Mouse (Mus musculus): ENCODE results near the gene Kif9.

Gene Kif9

DNA sequence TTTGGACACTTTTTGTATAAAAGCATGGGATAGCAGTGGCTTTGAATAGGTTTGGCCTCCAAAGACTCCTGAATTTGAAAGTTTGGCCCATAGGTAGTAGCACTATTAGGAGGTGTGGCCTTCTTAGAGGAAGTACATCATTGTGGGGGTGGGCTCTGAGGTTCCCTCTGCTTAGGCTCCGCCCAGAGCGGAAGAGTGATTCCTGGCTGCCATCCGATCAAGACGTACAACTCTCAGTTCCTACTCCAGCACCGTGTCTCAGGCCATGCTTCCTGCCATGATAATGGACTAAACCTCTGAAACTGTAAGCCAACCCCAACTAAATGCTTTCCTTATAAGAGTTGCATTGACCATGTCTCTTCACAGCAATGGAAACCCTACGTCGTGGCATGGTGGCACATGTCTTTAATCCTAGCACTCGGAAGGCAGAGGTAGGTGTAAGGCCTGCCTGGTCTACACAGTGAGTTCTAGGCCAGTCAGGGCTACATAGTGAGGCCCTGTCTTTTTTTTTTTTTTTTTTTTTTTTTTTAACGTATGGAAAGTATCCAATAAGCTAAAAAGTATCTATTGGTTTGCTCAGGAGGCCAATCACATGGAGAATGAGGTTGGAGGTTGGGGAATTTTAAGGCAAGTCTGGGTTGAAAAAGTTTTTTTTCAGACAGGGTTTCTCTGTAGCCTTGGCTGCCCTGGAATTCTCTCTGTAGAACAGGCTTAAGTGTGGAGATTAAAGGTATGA lies 52.4 kb downstream of the Kif9 start:
- DNase-seq (ENCODE audit: low spot score in 2 of 2): no peak

GRCm38 (mm10) chr9:110530650-110531049 lies 53.9 kb downstream of the Kif9 start:
- DNase-seq (ENCODE audit: low spot score in 2 of 2): no peak

GRCm38 (mm10) chr9:110531151-110531791 lies 54.5 kb downstream of the Kif9 start:
- DNase-seq (ENCODE audit: low spot score in 2 of 2): no peak

DNA sequence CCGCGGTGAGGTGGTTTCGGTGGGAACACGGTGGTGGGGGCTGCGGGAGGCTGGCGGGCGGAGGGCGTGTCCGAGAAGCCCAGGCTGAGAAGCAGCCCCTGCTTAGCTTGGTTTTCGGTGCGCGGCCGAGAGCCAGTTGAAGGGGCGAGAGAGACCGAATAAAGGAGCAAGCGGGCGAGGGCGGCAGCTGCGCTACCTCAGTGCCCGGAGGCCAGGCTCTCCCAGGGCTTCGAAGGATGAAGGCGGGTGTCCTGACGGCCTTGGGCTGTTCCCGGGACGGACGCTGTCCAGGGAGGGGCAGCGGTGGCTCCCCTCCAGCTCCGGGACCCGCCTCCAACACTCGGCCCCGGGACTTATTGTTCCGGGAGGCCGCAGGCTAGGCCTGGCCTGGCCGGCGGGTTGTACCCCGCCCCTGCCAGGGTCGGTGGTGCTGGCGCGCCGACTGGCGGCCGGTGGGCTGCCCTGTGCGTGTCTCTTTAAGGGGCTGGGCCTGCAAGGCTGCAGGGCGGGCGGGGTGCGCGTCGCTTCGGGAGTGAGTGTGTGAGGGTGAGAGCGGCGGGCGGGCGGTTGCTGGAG lies 55.2 kb downstream of the Kif9 start:
- DNase-seq (ENCODE audit: low spot score in 2 of 2): peak; percentile 97 to 98

DNA sequence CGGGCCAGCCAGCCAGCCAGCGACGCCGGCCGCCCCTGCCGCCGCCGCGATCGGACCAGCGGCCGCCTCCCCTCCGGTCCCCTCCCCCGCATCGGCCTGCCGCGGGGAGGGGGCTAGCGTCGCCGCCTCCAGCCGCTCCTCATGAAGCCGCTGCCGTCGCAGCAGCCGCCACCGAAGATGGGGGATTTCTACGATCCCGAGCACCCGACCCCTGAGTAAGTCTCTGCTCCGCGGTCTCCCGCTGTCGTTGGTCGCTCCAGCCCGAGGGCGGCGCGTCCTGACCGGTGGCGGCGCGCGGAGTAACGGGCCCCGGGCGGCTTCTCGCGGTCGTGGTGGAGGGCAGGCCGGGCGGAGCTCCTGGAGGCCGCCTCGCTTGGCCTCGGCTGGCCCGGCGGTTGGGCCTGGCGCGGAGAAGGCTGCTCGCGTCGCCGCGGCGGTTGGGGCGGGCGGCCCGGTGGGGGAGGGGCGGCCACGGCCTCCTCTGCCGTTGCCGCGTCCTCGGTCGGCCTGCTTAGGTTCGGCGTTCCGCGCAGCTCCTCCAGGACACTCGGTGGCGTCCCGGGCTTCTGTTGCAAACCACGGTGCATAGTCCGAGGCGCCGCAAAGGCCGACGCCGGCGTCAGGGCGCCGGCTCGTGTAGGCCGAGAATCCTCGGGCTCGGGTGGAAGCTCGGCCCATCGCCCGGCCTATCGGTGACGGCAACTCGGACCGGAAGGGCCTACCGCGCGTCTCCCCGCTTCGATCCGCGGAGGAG lies 56.0 kb downstream of the Kif9 start, which contains the start of gene Setd2:
Gene Setd2 (plus strand): TSS at position 60 of the 754 bp plus-strand sequence.
- DNase-seq (ENCODE audit: low spot score in 2 of 2): peak; percentile 63 to 72

GRCm38 (mm10) chr9:110533645-110534044 lies 56.9 kb downstream of the Kif9 start:
- no peak for DNase-seq (ENCODE audit: low spot score in 2 of 2)

- no peak for DNase-seq (ENCODE audit: low spot score in 2 of 2)
These were observed 58.4 kb downstream of the Kif9 start for GRCm38 (mm10) chr9:110535114-110535513.

DNA sequence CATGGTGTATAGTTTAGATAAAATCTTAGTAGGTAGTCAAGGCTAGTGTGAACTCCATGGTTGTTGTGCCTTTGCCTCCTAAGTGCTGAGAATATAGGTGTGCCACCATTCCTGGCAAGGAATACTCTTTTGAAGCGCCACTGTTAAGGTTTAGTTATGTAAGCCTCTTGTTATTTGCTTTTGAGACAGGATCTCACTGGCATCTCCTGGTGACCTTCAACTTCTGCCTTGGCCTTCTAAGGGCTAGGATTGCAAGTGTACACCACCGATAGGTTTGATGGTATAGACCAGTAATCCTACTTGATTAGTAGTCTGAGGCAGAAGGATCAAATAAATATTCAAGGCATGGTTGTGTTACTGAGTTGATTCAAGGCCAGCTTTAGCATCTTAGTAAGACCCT lies 59.9 kb downstream of the Kif9 start:
- DNase-seq (ENCODE audit: low spot score in 2 of 2): no peak

GRCm38 (mm10) chr9:110538511-110538910 lies 61.8 kb downstream of the Kif9 start:
- no peak for DNase-seq (ENCODE audit: low spot score in 2 of 2)

- DNase-seq (ENCODE audit: low spot score in 2 of 2): no peak
These were observed 65.2 kb downstream of the Kif9 start for GRCm38 (mm10) chr9:110541988-110542387.

GRCm38 (mm10) chr9:110548261-110548660 lies 71.5 kb downstream of the Kif9 start:
- no peak for DNase-seq (ENCODE audit: low spot score in 2 of 2)

DNA sequence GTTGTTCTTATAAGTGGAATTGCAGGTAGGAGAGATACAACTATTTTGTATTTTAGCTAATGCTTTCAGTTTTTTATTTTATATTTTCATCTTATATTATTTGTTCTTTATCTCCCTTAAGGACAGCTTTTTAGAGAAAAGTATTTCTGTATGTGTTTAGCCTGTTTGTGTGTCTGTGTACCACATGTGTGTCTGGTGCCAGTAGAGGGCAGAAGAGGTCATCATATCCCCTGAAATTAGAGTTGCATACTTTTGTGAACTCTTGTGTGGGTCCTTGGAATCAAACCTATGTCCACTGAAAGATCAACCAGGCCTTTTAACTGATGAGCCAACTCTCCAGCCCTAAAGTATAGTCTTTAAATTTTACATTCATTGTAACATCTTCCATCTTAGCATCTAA lies 91.6 kb downstream of the Kif9 start:
- no peak for DNase-seq (ENCODE audit: low spot score in 2 of 2)
